Mouse (Mus musculus) midbrain, postnatal 0 days (tissue): ENCODE results near the gene Il24. TPM values are rescaled to one million over a fixed set of nuclear protein-coding genes. Genes with fewer than 3 reads are reported as not detected.

ENCODE experiments used
- ATAC-seq: fragments of 200-750 bp; cut with Nextera tagmentation; 2 replicates; pipeline ENCODE4 v1.8.0; 2017; ENCODE audit warnings: moderate number of reproducible peaks, mild to moderate bottlenecking, moderate TSS enrichment, moderate library complexity; ENCODE audit not compliant: low FRiP score
- DNase-seq: peaks from one replicate; pipeline ENCODE4 v3.0.0-alpha.2; 2015; ENCODE audit warnings: low spot score
- H3K27ac ChIP-seq: fragments of 300-500 bp; sonication (generic); 2 replicates; pipeline ENCODE4 v1.5.1; 2014; ENCODE audit warnings: low read depth, mild to moderate bottlenecking, low read length, mixed read lengths
- H3K27me3 ChIP-seq: fragments of 300-500 bp; sonication (generic); 2 replicates; pipeline ENCODE4 v1.6.1; 2014; ENCODE audit warnings: low read length, control low read depth, mixed read lengths; ENCODE audit not compliant: insufficient read depth
- H3K36me3 ChIP-seq: fragments of 300-500 bp; sonication (generic); 2 replicates; pipeline ENCODE4 v1.6.1; 2014; ENCODE audit warnings: low read length, control low read depth, mixed read lengths; ENCODE audit not compliant: insufficient read depth
- H3K4me1 ChIP-seq: fragments of 300-500 bp; sonication (generic); 2 replicates; pipeline ENCODE4 v1.6.1; 2014; ENCODE audit warnings: mild to moderate bottlenecking, control low read depth, antibody characterized with exemption, low read length, mixed read lengths; ENCODE audit not compliant: insufficient read depth
- H3K4me2 ChIP-seq: fragments of 300-500 bp; sonication (generic); 2 replicates; pipeline ENCODE4 v1.6.1; 2014; ENCODE audit warnings: low read depth, mild to moderate bottlenecking, low read length, mixed read lengths; ENCODE audit not compliant: poor library complexity, severe bottlenecking
- H3K4me3 ChIP-seq: fragments of 300-500 bp; sonication (generic); 2 replicates; pipeline ENCODE4 v1.5.1; 2014; ENCODE audit warnings: low read depth, mild to moderate bottlenecking, low read length, moderate library complexity
- H3K9ac ChIP-seq: fragments of 300-500 bp; sonication (generic); replicated peaks from 2 replicates; pipeline ENCODE4 v1.6.1; 2014; ENCODE audit warnings: mild to moderate bottlenecking, low read length, moderate library complexity, mixed read lengths; ENCODE audit not compliant: poor library complexity, severe bottlenecking
- H3K9me3 ChIP-seq: fragments of 300-500 bp; sonication (generic); 2 replicates; pipeline ENCODE4 v1.6.1; 2016; ENCODE audit warnings: low read length, control low read depth
- CTCF ChIP-seq: IDR thresholded peaks from 2 replicates; pipeline ENCODE4 v1.5.1; 2016; ENCODE audit warnings: antibody characterized with exemption, mild to moderate bottlenecking
- WGBS: fragments of 180-500 bp; shearing (Covaris S2); extraction: QIAGEN DNeasy Blood & Tissue Kit; methylation state at CpG from one replicate; pipeline ENCODE4 v1.1.7; 2014; 5-methylcytosine and 5-hydroxymethylcytosine counted together
- polyA plus RNA-seq: library from polyadenylated mRNA; unstranded; fragments of >200 nt; fragmentation: Nextera tagmentation; extraction: Ambion mirVana; gene quantifications from 2 replicates; pipeline ENCODE4 v1.2.1, GENCODE M21; 2015
- total RNA-seq: library from RNA; depleted of rRNA; stranded (reverse); fragments of >200 nt; gene quantifications from 2 replicates; pipeline ENCODE4 v1.2.3, GENCODE M21; 2014

The Il24 gene
- total and polyA plus RNA-seq, 2 experiments from 2014 or later = not detected

DNA sequence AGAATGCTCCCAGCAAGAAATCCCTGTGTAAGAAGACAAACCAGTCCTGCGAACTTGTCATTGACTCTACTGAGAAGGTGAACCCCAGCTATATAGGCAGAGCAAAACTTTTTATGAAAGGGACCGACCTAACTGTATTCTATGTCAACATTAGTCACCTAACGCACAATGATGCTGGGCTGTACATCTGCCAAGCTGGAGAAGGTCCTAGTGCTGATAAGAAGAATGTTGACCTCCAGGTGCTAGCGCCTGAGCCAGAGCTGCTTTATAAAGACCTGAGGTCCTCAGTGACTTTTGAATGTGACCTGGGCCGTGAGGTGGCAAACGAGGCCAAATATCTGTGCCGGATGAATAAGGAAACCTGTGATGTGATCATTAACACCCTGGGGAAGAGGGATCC, 42.7 kb downstream of the Il24 start:
- H3K36me3 ChIP-seq = no peaks in the 10 kb centered on the region
- ATAC-seq = no peak
- TF ChIP-seq CTCF = no peak
- no peak overlapping the region for H3K4me3 ChIP-seq
- no peak overlapping the region for H3K4me2 ChIP-seq
- no peaks in the 10 kb centered on the region for H3K27me3 ChIP-seq
- H3K4me1 ChIP-seq = no peaks in the 10 kb centered on the region
- 88% methylated on average over 7 of the region's 7 CpGs for WGBS
- no peaks in the 10 kb centered on the region for H3K9me3 ChIP-seq
- no peak for DNase-seq
- no peak overlapping the region for H3K27ac ChIP-seq
- H3K9ac ChIP-seq = no peak overlapping the region

DNA sequence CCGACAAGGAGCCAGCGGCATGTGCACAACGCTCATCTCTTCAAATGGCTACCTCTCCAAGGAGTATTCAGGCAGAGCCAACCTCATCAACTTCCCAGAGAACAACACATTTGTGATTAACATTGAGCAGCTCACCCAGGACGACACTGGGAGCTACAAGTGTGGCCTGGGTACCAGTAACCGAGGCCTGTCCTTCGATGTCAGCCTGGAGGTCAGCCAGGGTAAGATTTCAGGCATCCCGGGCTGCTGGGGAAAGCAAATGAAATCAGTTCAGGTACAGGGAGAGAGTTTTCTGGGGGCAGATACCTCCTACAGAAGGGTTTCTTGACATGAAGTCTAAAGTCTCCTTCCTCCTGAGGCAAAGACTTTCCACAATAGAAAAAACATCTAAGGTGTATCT, 45.6 kb downstream of the Il24 start:
- no peak for DNase-seq

DNA sequence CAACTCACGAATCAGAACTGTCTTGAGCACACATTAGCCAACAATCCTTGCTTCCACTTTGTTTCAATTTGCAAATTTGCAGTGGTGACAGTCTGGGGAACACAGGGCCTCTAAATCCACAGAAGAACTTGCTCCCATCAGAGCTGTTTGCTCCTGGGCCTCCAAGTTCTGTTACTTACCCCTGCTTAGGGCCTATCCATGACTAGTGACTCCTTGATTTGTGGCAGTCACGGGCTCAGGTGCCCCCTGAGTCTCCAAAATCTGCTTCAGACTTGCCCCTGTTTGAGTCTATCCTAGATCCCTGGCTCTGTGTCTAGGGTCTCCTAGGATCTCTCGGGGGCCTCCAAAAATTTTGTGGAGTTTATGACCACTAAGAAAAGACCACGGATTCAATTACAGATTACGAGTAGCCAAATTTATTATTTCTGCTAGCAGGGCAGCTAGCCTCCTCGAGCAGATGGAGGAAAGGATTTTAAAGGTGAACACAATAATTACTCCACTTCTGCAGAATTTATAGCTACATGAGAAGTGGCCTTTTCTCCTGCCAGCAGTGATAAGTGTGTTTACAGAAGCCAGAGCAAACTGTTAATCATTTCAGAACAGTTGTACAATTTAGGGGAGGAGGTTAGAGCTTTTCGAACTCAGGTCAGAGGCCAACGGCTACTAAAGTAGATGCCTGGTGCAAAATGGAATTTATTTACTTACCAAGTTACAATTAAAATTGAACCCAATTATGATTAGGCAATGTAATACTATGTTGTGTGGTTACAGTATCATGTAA, 46.5 kb downstream of the Il24 start:
- WGBS = 87% methylated on average over 8 of the region's 8 CpGs
- Histone ChIP-seq H3K4me2 (no peak overlapping the region), H3K9me3 (no peaks in the 10 kb centered on the region), H3K27ac (no peak overlapping the region), H3K36me3 (no peaks in the 10 kb centered on the region), H3K4me3 (no peak overlapping the region), H3K9ac (no peak overlapping the region), H3K4me1 (no peaks in the 10 kb centered on the region), H3K27me3 (no peaks in the 10 kb centered on the region)
- no peak for TF ChIP-seq CTCF
- DNase-seq (no peak), ATAC-seq (no peak)

More for the DNA sequence above, 45.6 kb downstream of the Il24 start:
- no peak for TF ChIP-seq CTCF
- H3K27ac ChIP-seq = no peak overlapping the region
- H3K4me1 ChIP-seq = no peaks in the 10 kb centered on the region
- H3K9ac ChIP-seq = no peak overlapping the region
- no peak for ATAC-seq
- H3K4me3 ChIP-seq = no peak overlapping the region
- H3K27me3 ChIP-seq = no peaks in the 10 kb centered on the region
- 93% methylated on average over 7 of the region's 7 CpGs for WGBS
- H3K36me3 ChIP-seq = no peaks in the 10 kb centered on the region
- no peak overlapping the region for H3K4me2 ChIP-seq
- no peaks in the 10 kb centered on the region for H3K9me3 ChIP-seq

DNA sequence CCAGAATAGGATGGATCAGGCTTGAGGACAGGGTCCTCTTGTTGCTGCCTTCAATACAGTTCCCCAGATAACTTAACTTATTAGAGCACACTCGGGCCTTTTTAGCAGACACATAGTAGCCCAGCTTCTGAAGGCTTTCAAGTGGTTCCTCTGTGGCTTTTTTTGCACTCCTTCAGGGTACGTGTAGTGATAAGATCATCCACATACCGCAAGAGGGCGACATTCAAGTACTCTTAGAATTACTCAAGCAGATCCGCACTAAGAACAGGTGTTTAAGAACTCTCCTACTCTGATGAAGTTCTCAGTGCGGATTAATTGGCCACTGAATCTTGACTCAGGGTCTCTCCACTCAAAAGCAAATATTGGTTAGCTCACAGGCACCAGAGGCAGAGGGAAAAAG, 49.0 kb downstream of the Il24 start:
- 52% methylated on average over 6 of the region's 6 CpGs for WGBS
- H3K4me3 ChIP-seq = no peak overlapping the region
- H3K4me1 ChIP-seq = no peaks in the 10 kb centered on the region
- no peak overlapping the region for H3K4me2 ChIP-seq
- peak; percentile 13; the same call in 1 of the 2 replicates for TF ChIP-seq CTCF
- no peaks in the 10 kb centered on the region for H3K36me3 ChIP-seq
- no peak overlapping the region for H3K27ac ChIP-seq
- ATAC-seq (no peak), DNase-seq (no peak)
- no peaks in the 10 kb centered on the region for H3K27me3 ChIP-seq
- H3K9ac ChIP-seq = no peak overlapping the region
- H3K9me3 ChIP-seq = no peaks in the 10 kb centered on the region

DNA sequence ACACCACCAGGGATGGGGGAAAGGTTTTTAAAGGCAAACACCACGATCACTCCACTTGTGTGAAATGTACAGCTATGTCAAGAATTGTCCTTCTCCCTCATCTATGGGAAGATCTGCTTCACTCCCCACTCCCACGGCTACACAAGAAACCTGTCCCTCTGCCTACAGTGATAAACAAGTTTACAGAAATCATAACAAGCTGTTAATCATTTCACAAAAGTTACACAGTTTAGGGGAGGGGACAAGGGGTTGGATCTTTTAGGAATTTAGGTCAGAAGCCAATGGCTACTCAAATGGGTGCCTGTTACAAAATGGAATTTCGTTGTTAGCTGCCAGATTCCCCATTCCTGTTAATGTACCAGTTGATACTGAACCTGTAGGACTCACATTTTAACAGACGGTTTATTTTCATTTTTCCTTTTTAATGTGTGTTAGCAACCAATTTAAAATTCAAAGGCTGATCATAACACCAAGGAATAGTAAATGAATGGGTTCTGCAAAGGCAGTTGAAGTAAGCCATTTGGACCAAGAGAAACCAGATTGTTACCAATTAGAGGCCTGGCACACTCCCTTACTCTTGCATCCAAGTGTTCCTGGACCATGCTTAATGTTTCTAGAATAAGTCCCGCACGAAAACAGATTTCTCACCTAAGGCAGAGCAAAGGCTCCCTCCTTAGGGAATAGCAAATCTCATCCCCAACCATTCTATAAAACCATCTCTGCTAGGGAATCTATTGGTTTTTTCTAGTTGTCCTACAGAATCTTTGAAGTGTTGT, 51.9 kb downstream of the Il24 start:
- no peak for TF ChIP-seq CTCF
- Histone ChIP-seq H3K9ac (no peak overlapping the region), H3K27ac (no peak overlapping the region), H3K4me3 (no peak overlapping the region), H3K9me3 (no peaks in the 10 kb centered on the region), H3K4me1 (no peaks in the 10 kb centered on the region), H3K27me3 (no peaks in the 10 kb centered on the region), H3K4me2 (no peak overlapping the region), H3K36me3 (no peaks in the 10 kb centered on the region)
- 90% methylated on average over 6 of the region's 6 CpGs for WGBS
- DNase-seq (peak; percentile 19), ATAC-seq (no peak)
